Mouse (Mus musculus): ENCODE data around the gene Nnmt.

Nnmt gene

GRCm38 (mm10) chr9:48604939-48605598 lies at the start of gene Nnmt:
Gene Nnmt, minus strand, starts transcription at chr9:48605153.
- DNase-seq (ENCODE audit: low spot score in 2 of 2): no peak

DNA sequence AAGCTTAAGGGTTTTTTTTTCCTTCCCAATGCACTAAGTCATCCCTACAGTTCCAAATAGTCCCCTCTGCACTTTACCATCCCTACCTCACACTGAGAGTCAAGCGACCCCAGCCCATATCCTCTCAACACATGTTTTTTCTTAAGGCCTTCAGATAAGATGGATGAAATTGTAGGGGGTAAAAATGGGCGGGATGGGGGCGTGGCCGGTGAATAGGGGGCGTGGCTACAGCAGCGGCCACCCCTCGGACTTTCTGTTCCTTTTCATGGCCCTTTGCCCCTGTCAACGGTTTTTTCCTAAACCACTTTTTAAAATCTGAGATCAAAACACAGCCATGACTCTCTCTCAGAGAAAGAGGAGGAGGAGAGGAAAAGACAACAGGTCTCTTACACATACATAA lies 49.8 kb upstream of the Nnmt start:
- DNase-seq (ENCODE audit: low spot score in 2 of 2): no peak

- no peak for DNase-seq (ENCODE audit: low spot score in 2 of 2)
Observed at GRCm38 (mm10) chr9:48653399-48654070, 48.6 kb upstream of the Nnmt start.

- DNase-seq (ENCODE audit: low spot score in 2 of 2): no peak
Observed at GRCm38 (mm10) chr9:48652026-48652425, 47.1 kb upstream of the Nnmt start.

DNA sequence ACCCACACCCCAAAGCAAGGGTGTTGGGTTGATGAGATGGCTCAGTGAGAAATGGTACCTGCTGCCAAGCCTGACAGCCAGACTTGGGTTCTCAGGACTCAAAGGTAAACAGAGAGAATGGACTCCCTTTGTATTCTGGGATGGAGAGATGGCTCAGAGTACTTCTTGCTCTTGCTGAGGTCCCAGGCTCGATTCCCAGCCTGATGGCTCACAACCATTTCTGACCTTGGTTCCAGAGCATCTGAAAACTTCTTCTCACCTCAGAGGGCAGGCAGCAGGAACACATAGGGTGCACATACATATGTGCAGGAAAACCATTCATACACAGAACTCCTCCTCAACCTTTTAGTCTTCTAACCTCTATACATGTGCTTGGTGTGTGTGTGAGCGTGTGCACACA lies 45.9 kb upstream of the Nnmt start:
- no peak for DNase-seq (ENCODE audit: low spot score in 2 of 2)

GRCm38 (mm10) chr9:48649851-48650685 lies 45.1 kb upstream of the Nnmt start:
- DNase-seq (ENCODE audit: low spot score in 2 of 2): peak in 1 of 2 experiments; percentile 5

- DNase-seq (ENCODE audit: low spot score in 2 of 2): peak; percentile 11 to 13
Observed at GRCm38 (mm10) chr9:48649098-48649766, 44.3 kb upstream of the Nnmt start.

DNA sequence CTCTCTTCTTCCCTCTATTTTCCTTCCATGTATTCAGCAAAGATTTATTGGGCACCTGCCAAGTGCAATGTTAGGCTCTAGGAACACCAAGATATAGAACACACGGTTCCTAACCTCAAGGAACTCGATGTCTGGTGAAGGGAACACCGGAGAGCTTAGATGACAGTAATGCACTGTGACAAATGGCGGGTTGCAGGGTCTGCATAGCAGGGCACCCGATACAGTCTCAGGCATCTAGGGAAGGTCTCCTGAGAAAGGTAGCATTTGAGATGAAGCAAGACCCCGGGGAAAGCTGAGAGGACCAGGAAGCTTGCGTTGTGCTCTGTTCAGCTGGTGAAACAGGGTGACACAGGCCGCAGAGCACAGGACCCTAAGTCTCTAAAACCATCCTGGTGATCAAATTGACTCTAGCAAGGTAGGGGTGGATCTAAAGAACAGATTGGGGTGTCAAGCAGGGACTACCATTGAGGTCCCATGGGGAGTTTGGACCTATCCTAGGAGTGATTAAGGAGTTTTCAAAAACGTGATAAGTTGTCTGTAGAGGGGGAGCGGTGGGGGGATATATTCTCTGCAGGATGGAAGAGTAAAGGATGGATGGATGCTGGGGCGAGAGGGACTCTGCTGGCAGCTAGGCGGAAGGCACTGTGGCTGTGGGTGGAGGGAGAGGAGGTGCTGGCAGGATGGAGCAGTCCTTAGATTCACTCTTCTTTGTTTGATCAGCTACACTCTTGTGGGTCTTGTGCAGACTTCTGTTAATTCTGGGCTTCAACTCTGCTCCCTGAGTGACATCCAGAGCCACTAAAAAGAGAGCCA lies 43.5 kb upstream of the Nnmt start:
- peak in 1 of 2 experiments; percentile 6 for DNase-seq (ENCODE audit: low spot score in 2 of 2)

DNA sequence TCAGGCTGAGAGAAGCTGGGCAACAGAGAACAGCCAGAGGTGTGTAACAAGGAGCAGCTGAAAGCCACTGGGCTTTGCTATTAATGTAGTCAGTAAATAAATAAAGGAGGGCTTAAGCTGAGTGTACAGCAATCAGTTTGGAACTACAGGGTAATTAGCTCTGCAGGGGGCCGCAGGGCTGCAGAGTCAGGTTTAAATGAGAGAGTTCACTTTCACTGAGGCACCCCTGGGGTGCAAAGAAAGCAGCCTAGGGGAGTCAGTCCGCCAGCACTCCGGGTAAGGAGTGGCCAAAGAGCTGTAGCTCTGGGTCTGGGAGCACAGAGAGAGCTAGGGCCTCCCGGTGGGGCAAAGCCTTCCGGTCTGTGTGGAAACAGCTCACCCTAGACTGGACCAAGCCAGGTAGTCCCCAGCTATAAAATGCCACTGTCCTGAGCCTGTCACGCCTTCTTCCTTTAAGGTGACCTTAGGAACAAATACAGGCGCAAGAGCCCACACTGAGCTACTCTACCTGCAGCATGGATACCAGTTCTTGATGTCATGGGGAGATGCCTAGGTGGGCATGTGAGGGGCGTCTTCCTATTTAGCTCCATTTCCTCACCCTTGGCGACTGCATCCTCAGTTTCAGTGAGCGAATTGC lies 42.8 kb upstream of the Nnmt start:
- DNase-seq (ENCODE audit: low spot score in 2 of 2): no peak

- no peak for DNase-seq (ENCODE audit: low spot score in 2 of 2)
Observed at GRCm38 (mm10) chr9:48646781-48647647, 42.1 kb upstream of the Nnmt start.

DNA sequence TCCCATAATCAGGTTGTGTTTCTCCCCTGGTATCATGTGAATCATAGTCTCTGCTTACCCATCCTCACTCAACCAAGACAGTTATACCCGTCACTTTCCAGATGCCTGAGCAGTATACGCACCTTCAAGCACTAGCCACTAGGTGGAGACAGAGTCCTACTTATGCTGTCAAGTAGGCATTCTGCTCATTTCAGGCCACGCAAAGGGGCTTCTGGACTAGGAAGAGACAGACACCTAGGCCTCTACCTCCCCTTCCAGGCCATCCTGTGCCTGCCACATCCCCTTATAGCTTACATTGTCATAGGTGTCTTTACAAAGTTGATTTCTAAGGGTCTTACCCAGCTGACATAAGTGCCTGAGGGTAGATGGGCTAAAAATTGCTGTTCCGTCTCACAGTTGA lies 41.3 kb upstream of the Nnmt start:
- DNase-seq (ENCODE audit: low spot score in 2 of 2): peak in 1 of 2 experiments; percentile 72

- DNase-seq (ENCODE audit: low spot score in 2 of 2): no peak
Observed at GRCm38 (mm10) chr9:48645648-48646126, 40.7 kb upstream of the Nnmt start.

DNA sequence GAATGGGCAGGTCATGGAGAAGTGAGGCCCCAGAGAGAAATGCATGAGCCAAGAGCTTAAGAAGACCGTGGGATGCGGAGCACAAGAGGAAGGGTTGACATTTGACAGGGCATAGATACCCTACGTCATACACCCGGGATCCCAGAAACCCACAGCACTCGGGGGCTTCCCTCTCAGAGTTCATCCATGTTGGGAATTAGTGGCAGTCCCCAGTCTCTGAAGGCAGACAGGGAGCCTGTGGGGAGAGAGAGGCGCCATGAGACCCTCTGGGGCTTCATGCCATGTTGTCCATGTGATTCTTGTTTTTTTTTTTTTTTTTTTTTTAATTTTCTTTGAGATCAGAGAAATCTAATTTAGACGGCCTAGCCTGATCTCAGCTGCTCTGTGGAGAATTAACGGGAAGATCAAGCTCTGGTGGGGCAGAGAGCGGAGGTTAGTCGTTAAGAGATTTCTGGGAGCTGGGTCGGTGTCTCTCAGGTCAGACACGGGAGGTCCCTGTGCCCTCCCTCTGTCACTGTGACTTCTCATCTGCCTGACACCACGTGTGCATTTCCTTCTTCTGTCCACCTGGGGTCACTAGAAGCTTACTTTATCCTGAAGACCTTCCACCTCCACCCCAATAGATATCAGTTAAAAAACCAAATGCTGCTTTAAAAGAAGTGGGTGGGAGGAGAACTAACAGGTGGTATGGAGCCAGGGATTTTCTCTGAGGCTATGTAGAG lies 40.1 kb upstream of the Nnmt start:
- no peak for DNase-seq (ENCODE audit: low spot score in 2 of 2)

- DNase-seq (ENCODE audit: low spot score in 2 of 2): no peak
Observed at GRCm38 (mm10) chr9:48644376-48644775, 39.4 kb upstream of the Nnmt start.

DNA sequence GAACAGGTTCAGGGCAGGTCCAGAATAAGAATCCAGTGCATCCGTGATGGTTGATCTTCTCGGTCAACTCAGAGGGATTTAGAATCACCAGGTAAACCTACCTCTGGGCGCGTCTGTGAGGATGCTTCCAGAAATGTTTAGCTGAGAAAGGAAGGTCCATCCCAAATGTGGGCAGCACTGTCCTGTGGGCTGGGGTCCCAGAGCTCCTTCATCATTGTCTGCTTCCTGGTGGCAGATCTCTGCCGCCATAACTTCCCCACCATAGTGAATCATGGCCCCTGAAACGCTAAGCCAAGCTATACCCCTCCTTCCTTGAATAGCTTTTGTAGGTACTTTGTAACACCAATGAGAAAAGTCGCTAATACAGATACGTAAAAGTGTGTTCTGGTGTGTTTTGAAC lies 36.7 kb upstream of the Nnmt start:
- no peak for DNase-seq (ENCODE audit: low spot score in 2 of 2)

GRCm38 (mm10) chr9:48640881-48641280 lies 35.9 kb upstream of the Nnmt start:
- no peak for DNase-seq (ENCODE audit: low spot score in 2 of 2)

- DNase-seq (ENCODE audit: low spot score in 2 of 2): no peak
Observed at GRCm38 (mm10) chr9:48638176-48638803, 33.3 kb upstream of the Nnmt start.

- no peak for DNase-seq (ENCODE audit: low spot score in 2 of 2)
Observed at GRCm38 (mm10) chr9:48637161-48637560, 32.2 kb upstream of the Nnmt start.

Measured in frontal cortex, postnatal 10 days (tissue).